Mouse (Mus musculus) heart, adult 2 months (tissue): ENCODE data around the gene Gpr157.

Experiments
- CTCF ChIP-seq: fragments of 200-600 bp; IDR thresholded peaks from 2 replicates; pipeline ENCODE4 v1.8.1; 2022; ENCODE audit warnings: antibody characterized with exemption, mild to moderate bottlenecking, moderate library complexity
- EP300 ChIP-seq: fragments of 200-500 bp; IDR thresholded peaks from 2 replicates; pipeline ENCODE4 v1.6.1; 2011; ENCODE audit warnings: low read depth, low read length, control low read depth; ENCODE audit not compliant: insufficient read depth
- POLR2A ChIP-seq: fragments of 200-500 bp; IDR thresholded peaks from 2 replicates; pipeline ENCODE4 v1.6.1; 2011; ENCODE audit warnings: mild to moderate bottlenecking, low read depth, low read length, control low read depth; ENCODE audit not compliant: insufficient read depth

DNA sequence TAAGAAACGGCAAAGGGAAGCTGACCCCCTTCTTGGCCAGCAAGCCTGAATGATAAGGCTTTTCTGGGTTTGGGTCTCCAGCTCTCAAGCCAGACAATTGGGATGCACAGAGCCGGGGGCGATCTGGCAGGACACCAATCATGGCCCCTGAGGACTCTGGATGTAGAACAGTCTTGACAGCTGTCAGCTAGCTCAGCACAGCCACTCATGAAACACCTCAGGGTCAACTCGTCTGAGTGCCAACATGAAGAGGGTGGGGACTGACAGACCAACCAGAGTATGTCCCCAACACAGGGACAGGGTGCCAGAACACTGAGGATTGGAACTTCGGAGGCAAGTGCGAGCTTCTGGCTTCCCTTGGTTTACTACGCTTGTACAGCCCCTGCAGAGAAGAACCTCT, 7.9 kb upstream of the Gpr157 start:
- TF ChIP-seq EP300: no peak
- no peak for TF ChIP-seq CTCF
- TF ChIP-seq POLR2A: no peak
